Mouse (Mus musculus) adrenal gland, adult 18-20 months (tissue): ENCODE results near the gene Scarf1. TPM values are rescaled to one million over a fixed set of nuclear protein-coding genes. Genes with fewer than 3 reads are reported as not detected.
A peak's percentile ranks its signal among the peaks of the same experiment; 100 is the strongest.

Experiments used
- DNase-seq, 2 experiments: peaks; one replicate each; pipeline ENCODE4 v3.0.0; 2021 to 2022; ENCODE audit warnings: low spot score in 2 of 2
- total RNA-seq, 2 experiments: library from RNA; stranded (reverse); gene quantifications; 1 replicate in 1 of 2; 2 replicates in 1 of 2; pipeline ENCODE4 v1.2.3; 2021

The Scarf1 gene
- total RNA-seq, 2 experiments from 2014 or later = 7.5 TPM

DNA sequence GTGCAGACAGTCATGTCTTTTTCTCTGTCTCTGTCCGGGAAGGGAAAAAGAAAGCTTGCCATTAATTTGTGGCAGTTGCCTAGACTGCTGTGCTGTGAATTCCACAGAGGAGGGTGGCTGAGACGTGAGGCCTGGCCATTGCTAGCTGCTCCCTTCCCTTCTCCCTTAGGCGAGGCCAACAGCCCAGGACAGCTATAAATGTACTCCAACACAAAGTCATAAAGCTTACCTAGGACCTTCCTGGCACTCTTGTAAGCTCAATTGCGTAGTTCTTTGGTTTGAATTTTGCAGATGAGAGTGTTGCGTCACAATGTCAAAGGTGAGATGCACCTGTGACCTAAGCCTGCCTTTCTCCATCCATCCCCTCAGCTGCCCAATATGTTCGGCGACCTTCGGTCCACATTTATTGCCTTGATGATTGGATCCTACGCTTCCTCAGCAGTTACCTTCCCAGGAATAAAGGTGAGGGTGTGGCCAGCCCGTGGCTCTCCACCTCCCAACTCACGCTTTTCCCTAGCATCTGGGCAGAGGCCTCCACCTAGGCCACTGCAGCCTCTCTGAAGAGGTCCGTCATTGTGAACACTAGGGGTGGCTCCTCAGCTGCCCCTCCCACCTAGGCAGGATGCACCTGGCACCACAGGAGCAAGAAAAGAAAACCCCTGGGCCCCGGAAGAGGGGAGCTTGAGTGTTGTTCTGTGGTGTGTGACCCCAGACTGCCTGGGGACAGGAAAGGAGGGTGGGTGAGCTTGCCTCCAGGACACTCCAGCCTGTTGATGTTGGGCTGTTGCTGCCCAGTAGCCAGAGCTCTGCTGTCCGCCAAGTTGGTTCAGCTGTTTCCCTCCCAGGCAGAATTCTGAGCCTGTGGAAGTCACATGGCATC is 47.4 kb downstream of the Scarf1 start:
- peak in 1 of 2 experiments; percentile 15 for DNase-seq

DNA sequence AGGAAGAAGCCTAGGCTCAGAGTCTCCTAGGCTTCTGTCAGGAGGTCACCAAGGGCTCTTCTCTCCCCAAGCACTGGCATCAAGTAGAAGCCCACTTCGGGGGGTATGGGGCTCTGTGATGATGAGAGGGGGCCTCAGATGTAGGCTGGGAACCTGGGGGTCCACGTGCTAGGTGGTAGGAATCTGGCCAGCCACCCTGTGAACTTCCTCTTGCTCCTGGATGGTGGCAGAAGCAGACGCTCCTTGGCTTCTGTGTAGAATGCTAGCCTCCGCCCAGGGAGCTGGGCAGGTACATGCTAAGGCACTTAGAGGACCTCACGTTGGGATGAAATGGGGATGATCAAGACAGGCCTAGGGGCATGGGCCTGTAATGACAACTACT is 48.1 kb downstream of the Scarf1 start:
- peak in 1 of 2 experiments; percentile 18 for DNase-seq

- peak in 1 of 2 experiments; percentile 25 for DNase-seq
Measured at GRCm38 (mm10) chr11:75562840-75563239, 49.5 kb downstream of the Scarf1 start.

GRCm38 (mm10) chr11:75563851-75564548 is 50.7 kb downstream of the Scarf1 start:
- DNase-seq = peak; percentile 39 to 41

- DNase-seq = peak; percentile 58 to 63
Measured at GRCm38 (mm10) chr11:75565849-75566248, 52.5 kb downstream of the Scarf1 start.

- no peak for DNase-seq
Measured at GRCm38 (mm10) chr11:75566276-75567196, 53.2 kb downstream of the Scarf1 start.

- no peak for DNase-seq
Measured at GRCm38 (mm10) chr11:75567346-75568114, 54.2 kb downstream of the Scarf1 start.

DNA sequence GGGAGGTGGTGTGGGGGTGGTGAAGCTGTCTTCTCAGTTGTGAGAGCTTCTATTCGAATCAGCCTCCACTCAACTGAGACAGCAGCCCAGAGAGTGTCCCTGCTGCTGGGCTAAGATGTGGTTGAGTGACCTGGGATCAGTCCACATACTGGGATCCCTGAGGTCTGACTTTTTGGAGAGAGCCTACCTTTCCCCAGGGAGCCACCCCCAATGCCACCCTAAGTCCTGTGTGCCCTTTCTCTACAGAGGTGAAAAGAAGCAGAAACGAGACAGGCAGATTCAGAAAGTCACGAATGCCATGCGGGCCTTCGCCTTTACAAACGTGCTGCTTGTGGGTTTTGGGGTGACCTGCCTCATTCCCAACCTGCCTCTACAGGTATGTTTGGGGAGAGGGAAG is 54.8 kb downstream of the Scarf1 start:
- DNase-seq = no peak

GRCm38 (mm10) chr11:75568962-75569361 is 55.6 kb downstream of the Scarf1 start:
- DNase-seq = no peak

DNA sequence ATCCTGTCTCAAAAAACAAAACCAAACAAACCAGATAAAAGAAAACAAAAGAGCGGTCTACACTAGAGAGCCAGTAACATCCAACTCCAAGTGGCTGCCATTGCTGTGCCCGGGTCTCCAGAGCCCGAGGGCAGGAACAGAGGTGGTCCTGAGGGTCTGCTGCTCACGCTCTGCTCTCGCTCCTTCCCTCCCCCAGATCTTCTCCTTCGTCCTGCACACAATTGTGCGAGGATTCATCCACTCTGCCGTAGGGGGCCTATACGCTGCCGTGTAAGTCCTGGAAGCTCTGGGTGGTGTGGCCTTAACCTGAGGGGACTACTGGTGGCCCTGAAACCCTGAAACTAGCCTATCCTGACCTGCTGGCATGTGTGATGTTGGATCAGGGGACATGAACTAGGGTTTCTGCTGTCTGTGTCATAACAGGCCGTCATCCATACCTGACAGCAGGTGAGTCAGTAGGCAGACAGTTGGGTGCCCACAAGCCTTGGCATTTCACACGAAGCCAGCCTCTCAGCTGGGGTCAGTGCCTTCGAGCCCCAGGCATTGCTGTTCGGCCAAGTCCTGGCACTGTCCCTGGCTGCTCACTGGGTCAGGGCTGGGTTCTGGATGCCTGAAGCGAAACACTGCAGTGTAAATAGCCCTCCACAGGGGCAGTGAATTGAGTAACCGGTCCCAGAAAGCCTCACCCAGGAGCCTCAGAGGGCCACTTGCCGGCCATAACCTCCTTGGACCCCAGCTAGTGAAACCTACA is 57.2 kb downstream of the Scarf1 start:
- peak in 1 of 2 experiments; percentile 27 for DNase-seq

DNA sequence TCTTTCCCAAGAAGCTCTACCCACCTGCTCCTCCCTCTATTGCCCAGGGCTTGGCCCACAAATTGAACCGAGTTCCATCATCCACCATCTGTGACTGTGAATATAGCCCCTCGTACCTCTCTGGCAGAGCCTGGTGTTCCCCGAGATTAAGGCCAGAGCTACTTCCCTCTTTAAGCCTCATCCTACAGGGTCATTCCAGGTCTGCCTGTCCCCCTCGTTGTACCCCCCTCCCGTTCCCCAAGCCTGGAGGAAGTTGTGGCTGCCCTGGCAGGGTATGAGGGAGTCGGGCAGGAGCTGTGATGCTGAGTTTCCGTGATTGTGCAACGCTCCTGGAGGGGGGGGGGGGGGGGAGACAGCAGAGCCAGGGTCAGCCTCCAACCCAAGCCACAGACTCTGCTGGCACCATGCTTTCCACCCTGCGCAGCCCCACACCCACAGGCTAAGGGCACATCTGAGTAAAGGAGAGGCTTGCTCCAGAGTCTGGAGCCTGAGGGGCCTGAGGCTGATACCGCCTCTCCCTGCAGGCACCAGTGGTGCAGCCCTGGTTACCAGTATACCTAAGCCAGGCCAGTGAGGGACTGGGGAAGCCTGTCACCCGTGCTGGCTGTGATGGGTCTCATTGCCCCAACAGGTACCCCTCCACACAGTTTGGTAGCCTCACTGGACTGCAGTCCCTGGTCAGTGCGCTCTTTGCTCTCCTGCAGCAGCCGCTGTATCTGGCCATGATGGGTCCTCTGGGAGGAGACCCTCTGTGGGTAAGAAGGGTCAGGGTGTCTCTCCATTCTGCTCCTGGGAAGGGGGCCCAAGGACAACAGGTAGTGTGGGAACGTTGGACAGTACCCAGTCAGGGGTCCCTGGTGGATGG is 58.0 kb downstream of the Scarf1 start:
- peak in 1 of 2 experiments; percentile 33 for DNase-seq

- peak in 1 of 2 experiments; percentile 22 for DNase-seq
Measured at GRCm38 (mm10) chr11:75572301-75572791, 59.0 kb downstream of the Scarf1 start.

GRCm38 (mm10) chr11:75572854-75573650 is 59.7 kb downstream of the Scarf1 start:
- DNase-seq = peak; percentile 90 to 94

GRCm38 (mm10) chr11:75574378-75575123 is 61.2 kb downstream of the Scarf1 start:
- DNase-seq = no peak

DNA sequence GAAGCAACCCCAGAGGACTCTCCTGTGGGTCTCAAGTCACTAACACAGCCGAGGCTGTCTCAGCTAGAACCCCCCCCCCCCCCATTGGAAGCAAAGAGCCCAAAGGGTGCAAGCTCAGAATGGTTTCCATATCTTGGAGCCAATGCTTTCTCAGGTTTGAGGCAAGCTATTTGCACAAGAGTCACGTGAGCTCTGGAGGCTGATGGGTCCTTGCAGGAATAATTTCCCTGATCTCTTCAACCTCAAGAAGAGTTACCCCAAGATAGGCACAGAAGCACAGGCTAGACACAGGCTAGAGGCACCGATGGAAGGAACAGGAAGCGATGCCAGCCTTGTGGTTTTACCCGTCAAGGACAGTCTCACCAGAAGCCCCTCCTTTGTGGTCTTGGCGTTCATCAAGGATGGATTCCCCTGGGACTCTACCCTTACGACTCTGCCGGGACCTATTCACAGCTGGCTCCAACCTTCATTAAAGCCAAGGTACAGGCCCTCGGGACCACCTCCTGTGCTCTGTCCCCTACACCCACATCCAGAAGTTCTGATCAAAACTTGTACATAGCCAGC is 62.3 kb downstream of the Scarf1 start:
- DNase-seq = no peak
